Mouse (Mus musculus) kidney, postnatal 25 days (tissue): ENCODE measurements around the gene Ccdc86.

Source experiments
- DNase-seq, 2 experiments: peaks; one replicate each; pipeline ENCODE4 v3.0.0; 2021; ENCODE audit warnings: mixed read lengths in 2 of 2

Ccdc86 gene

GRCm38 (mm10) chr19:10948416-10948815 is 650 bp downstream of the Ccdc86 start:
- DNase-seq, result no peak

GRCm38 (mm10) chr19:10947219-10947618 is 1.8 kb downstream of the Ccdc86 start:
- DNase-seq, result no peak

GRCm38 (mm10) chr19:10946506-10946905 is 2.6 kb downstream of the Ccdc86 start:
- DNase-seq, result no peak

- DNase-seq, result no peak
These were observed 5.1 kb downstream of the Ccdc86 start for GRCm38 (mm10) chr19:10943955-10944354.

GRCm38 (mm10) chr19:10940801-10941457 is 8.1 kb downstream of the Ccdc86 start:
- DNase-seq, result peak in 1 of 2 experiments; percentile 42

- DNase-seq, result peak; percentile 79 to 81
These were observed 8.8 kb downstream of the Ccdc86 start for GRCm38 (mm10) chr19:10940097-10940800.

GRCm38 (mm10) chr19:10938771-10939170 is 10.3 kb downstream of the Ccdc86 start:
- no peak for DNase-seq

GRCm38 (mm10) chr19:10937110-10937563 is 11.9 kb downstream of the Ccdc86 start, which contains the start of gene Ptgdr2:
TSS of gene Ptgdr2 (plus strand) at chr19:10937160.
- DNase-seq, result no peak

- no peak for DNase-seq
These were observed 13.0 kb downstream of the Ccdc86 start for GRCm38 (mm10) chr19:10936077-10936476.

GRCm38 (mm10) chr19:10935029-10935428 is 14.0 kb downstream of the Ccdc86 start:
- DNase-seq, result no peak

GRCm38 (mm10) chr19:10930641-10931040 is 18.4 kb downstream of the Ccdc86 start:
- no peak for DNase-seq

GRCm38 (mm10) chr19:10926666-10927065 is 22.4 kb downstream of the Ccdc86 start:
- peak in 1 of 2 experiments; percentile 14 for DNase-seq

GRCm38 (mm10) chr19:10926123-10926621 is 22.9 kb downstream of the Ccdc86 start:
- peak; percentile 47 to 58 for DNase-seq

- no peak for DNase-seq
These were observed 24.8 kb downstream of the Ccdc86 start for GRCm38 (mm10) chr19:10924220-10924619.

GRCm38 (mm10) chr19:10921058-10921457 is 28.0 kb downstream of the Ccdc86 start:
- no peak for DNase-seq

- no peak for DNase-seq
These were observed 28.5 kb downstream of the Ccdc86 start, which contains the start of gene Zp1 for GRCm38 (mm10) chr19:10920532-10920931. TSS of gene Zp1 (minus strand) at chr19:10920632.

- DNase-seq, result no peak
These were observed 30.6 kb downstream of the Ccdc86 start for GRCm38 (mm10) chr19:10918321-10918991.

- DNase-seq, result no peak
These were observed 32.6 kb downstream of the Ccdc86 start for GRCm38 (mm10) chr19:10916506-10916905.

GRCm38 (mm10) chr19:10914870-10915269 is 34.2 kb downstream of the Ccdc86 start:
- no peak for DNase-seq

GRCm38 (mm10) chr19:10914291-10914690 is 34.8 kb downstream of the Ccdc86 start:
- no peak for DNase-seq

- DNase-seq, result no peak
These were observed 39.9 kb downstream of the Ccdc86 start for GRCm38 (mm10) chr19:10909087-10909721.

- peak; percentile 70 to 75 for DNase-seq
These were observed 41.2 kb downstream of the Ccdc86 start for GRCm38 (mm10) chr19:10907891-10908290.

- no peak for DNase-seq
These were observed 43.4 kb downstream of the Ccdc86 start for GRCm38 (mm10) chr19:10905728-10906000.
